Mouse (Mus musculus) retina, embryonic 14.5 days (tissue): Measurements from ENCODE around the gene Tlr8.

Experiments used
- DNase-seq: peaks from one replicate; pipeline ENCODE4 v3.0.0-alpha.2; 2015; ENCODE audit warnings: low spot score

The Tlr8 gene

DNA sequence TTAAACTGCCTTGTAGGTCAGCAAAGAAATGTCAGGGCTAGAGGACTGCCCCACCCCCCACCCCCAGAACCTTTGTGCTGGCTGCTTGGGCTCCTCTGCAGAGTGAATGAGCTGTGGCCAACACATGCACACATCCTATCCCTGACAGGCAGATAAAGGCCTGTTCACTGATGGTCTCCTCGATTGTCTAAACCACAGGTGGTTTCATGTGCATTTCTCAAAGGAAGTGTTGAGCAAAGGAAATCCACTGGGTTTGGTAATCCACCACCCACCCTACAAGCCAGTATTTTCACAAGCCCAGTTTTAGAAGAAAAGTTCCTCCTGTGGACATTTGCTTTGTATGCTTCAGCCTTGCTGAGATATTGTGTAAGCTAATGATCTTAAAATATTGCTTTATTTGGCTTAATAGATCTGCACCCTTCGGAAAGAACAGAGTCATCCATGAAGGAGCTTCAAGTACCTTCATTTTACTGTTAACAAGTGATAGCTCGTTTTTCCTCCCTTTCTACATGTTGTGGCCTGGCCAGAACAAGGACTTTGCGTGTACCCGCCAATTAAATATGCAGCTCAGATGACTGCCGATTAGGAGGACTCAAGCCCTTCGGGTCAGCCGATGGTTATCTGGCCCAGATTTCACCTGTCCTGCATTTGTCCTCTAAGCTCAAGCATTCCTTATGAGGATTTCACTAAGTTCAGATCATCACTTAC lies 58.2 kb downstream of the Tlr8 start:
- no peak for DNase-seq

DNA sequence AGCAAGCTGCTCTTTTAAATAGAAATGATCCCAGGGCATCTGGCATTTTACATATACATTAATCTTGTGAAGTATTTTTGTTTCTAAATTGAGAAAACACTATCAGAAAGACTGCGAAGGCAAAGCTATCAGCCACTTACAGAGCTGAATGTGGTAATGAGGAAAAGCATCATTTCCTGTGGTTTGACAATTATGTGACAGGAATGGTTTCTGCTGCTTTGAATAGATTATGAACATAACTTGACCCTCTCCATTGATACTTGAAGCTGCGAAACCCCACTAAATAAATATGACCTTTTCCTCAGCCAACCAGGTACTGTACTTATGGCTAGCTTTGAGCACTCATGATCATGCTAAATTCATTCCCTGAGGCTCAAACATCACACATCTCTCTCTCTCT lies 62.8 kb downstream of the Tlr8 start:
- no peak for DNase-seq

DNA sequence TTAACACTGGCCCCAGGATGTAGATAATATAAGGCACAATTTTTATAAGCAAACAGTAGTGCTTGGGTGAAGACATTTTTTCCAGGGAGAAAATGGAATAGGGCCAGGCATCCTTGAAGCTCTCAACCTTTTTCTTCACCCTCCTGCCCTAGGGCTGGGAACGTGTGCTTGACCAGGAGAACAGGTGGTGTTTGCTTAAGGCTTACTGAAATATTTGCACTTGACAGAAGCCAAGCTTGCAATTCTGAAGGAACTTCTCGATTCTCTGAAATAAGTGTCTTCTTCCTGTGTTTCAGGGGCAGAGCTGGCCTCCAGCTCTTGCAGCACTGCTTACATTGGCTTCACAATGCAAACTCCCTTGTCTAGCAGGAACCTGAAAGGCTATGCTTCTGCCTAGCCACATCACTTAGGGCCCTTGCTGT lies 68.9 kb downstream of the Tlr8 start:
- DNase-seq = no peak
